Mouse (Mus musculus): ENCODE results near the gene Fstl4.

- no peak for TF ChIP-seq CTCF (IDR thresholded peaks at IDR 0.05; ENCODE audit: control insufficient read depth, insufficient read depth, insufficient read length)
- TF ChIP-seq FOSL1 (IDR thresholded peaks at IDR 0.05; ENCODE audit: insufficient read depth, low read length, poor library complexity, severe bottlenecking) = no peak
Measured at GRCm38 (mm10) chr11:53109701-53110467, 345.4 kb downstream of the Fstl4 start.
